Mouse (Mus musculus): Measurements from ENCODE around the gene Opn3. TPM values are rescaled to one million over a fixed set of nuclear protein-coding genes. Genes with fewer than 3 reads are reported as not detected.

Gene Opn3
- 8.5 and 11.3 TPM in 2 replicates for polyA plus RNA-seq (2014; fragmentation: Nextera tagmentation; extraction: Ambion mirVana)

GRCm38 (mm10) chr1:175692246-175692996 lies at the start of gene Opn3, which contains the start of gene Chml:
Gene Opn3 (minus strand): TSS chr1:175692776.
Gene Chml (minus strand): TSS chr1:175692901.
- Histone ChIP-seq H3K36me3 (ENCODE audit: control insufficient read depth, insufficient read depth, low read length) (peaks cover 6% of the 10 kb centered on the region; the same call in 1 of the 2 replicates), H3K27me3 (replicated peaks; ENCODE audit: control insufficient read depth, insufficient read depth, low read length) (no peaks in the 10 kb centered on the region), H3K4me3 (ENCODE audit: low read depth, low read length) (peak within 1 kb of the TSS; percentile 72), H3K9ac (ENCODE audit: low read length) (peak within 1 kb of the TSS; percentile 78), H3K27ac (ENCODE audit: low read depth) (peak within 1 kb of the TSS; percentile 59), H3K4me1 (replicated peaks; ENCODE audit: control insufficient read depth, insufficient read depth, low read length) (peaks cover 8% of the 10 kb centered on the region; the same call in 1 of the 2 replicates), H3K4me2 (ENCODE audit: low read length) (peak within 1 kb of the TSS; percentile 76), H3K9me3 (ENCODE audit: control insufficient read depth, low read length) (no peaks in the 10 kb centered on the region)
- 1% methylated on average over 44 of the region's 73 CpGs for WGBS
- ATAC-seq (replicated peaks; ENCODE audit: low FRiP score, low TSS enrichment, low read depth) (peak; percentile 99), DNase-seq (ENCODE audit: low spot score) (peak; percentile 99)

- 0 out of 2 replicates have a peak, but pooled peaks have one; percentile 47 for ATAC-seq (replicated peaks; ENCODE audit: low FRiP score, low TSS enrichment, low read depth)
- no peak for DNase-seq (ENCODE audit: low spot score)
- no peak overlapping the region for H3K4me3 ChIP-seq (ENCODE audit: low read depth, low read length)
- no peaks in the 10 kb centered on the region for H3K9me3 ChIP-seq (ENCODE audit: control insufficient read depth, low read length)
- no peaks in the 10 kb centered on the region for H3K27me3 ChIP-seq (replicated peaks; ENCODE audit: control insufficient read depth, insufficient read depth, low read length)
- H3K27ac ChIP-seq (ENCODE audit: low read depth), result no peak overlapping the region
- no peak overlapping the region for H3K9ac ChIP-seq (ENCODE audit: low read length)
- no peaks in the 10 kb centered on the region for H3K4me1 ChIP-seq (replicated peaks; ENCODE audit: control insufficient read depth, insufficient read depth, low read length)
- WGBS, result 27% methylated on average over 7 of the region's 7 CpGs
- H3K36me3 ChIP-seq (ENCODE audit: control insufficient read depth, insufficient read depth, low read length), result no peaks in the 10 kb centered on the region
- H3K4me2 ChIP-seq (ENCODE audit: low read length), result no peak overlapping the region
Observed at GRCm38 (mm10) chr1:175725771-175726170, 33.2 kb upstream of the Opn3 start.

DNA sequence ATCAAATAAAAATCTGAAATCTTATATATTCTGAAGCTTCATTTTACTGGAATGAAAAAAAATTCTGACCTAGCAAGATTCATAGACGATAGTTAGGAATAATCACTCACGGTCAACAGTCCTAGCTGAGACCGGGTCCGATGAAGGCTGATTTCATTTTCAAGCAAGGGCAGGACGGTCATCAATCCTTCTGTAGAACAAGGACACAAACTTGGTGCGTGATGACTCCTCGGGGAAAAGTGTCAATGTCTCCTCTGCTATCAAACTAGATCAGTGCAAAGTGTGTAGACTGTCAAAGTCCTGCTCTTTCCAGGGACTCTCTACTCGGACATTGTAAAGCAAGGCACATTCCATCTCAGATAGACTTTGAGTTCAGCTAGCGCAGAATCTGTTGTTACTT lies 24.3 kb upstream of the Opn3 start:
- WGBS, result 91% methylated on average over 9 of the region's 9 CpGs
- Histone ChIP-seq H3K36me3 (ENCODE audit: control insufficient read depth, insufficient read depth, low read length) (no peaks in the 10 kb centered on the region), H3K4me2 (ENCODE audit: low read length) (no peak overlapping the region), H3K4me3 (ENCODE audit: low read depth, low read length) (no peak overlapping the region), H3K27me3 (replicated peaks; ENCODE audit: control insufficient read depth, insufficient read depth, low read length) (no peaks in the 10 kb centered on the region), H3K9me3 (ENCODE audit: control insufficient read depth, low read length) (no peaks in the 10 kb centered on the region), H3K4me1 (replicated peaks; ENCODE audit: control insufficient read depth, insufficient read depth, low read length) (no peaks in the 10 kb centered on the region), H3K27ac (ENCODE audit: low read depth) (no peak overlapping the region), H3K9ac (ENCODE audit: low read length) (no peak overlapping the region)
- DNase-seq (ENCODE audit: low spot score) (no peak), ATAC-seq (replicated peaks; ENCODE audit: low FRiP score, low TSS enrichment, low read depth) (no peak)

GRCm38 (mm10) chr1:175712338-175712909 lies 19.8 kb upstream of the Opn3 start:
- H3K4me2 ChIP-seq (ENCODE audit: low read length), result no peak overlapping the region
- ATAC-seq (replicated peaks; ENCODE audit: low FRiP score, low TSS enrichment, low read depth) (no peak), DNase-seq (ENCODE audit: low spot score) (no peak)
- H3K27ac ChIP-seq (ENCODE audit: low read depth), result no peak overlapping the region
- H3K9me3 ChIP-seq (ENCODE audit: control insufficient read depth, low read length), result no peaks in the 10 kb centered on the region
- 76% methylated on average over 11 of the region's 11 CpGs for WGBS
- H3K9ac ChIP-seq (ENCODE audit: low read length), result no peak overlapping the region
- H3K4me1 ChIP-seq (replicated peaks; ENCODE audit: control insufficient read depth, insufficient read depth, low read length), result no peaks in the 10 kb centered on the region
- no peaks in the 10 kb centered on the region for H3K36me3 ChIP-seq (ENCODE audit: control insufficient read depth, insufficient read depth, low read length)
- no peak overlapping the region for H3K4me3 ChIP-seq (ENCODE audit: low read depth, low read length)
- no peaks in the 10 kb centered on the region for H3K27me3 ChIP-seq (replicated peaks; ENCODE audit: control insufficient read depth, insufficient read depth, low read length)

DNA sequence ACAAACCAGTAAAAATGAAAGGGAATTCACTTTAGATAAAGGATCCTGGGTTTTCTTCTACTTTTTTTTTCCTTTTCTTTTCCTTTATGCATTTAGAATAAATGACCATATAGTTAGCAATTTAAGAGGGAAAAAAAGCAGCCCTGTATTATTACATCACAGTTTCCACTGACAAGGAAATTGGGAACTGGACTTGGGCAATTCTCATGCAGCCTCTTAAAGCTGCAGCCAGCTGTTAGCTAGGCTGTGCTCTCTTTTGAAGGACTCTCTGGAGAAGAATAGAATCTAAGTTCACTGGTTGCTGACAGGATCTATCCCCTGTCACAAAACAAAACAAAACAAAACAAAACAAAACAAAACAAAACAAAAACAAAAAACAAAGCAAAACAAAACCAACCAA lies 15.4 kb upstream of the Opn3 start:
- DNase-seq (ENCODE audit: low spot score), result no peak
- H3K9me3 ChIP-seq (ENCODE audit: control insufficient read depth, low read length), result no peaks in the 10 kb centered on the region
- no peak overlapping the region for H3K4me2 ChIP-seq (ENCODE audit: low read length)
- H3K27ac ChIP-seq (ENCODE audit: low read depth), result no peak overlapping the region
- no peak overlapping the region for H3K4me3 ChIP-seq (ENCODE audit: low read depth, low read length)
- no peaks in the 10 kb centered on the region for H3K4me1 ChIP-seq (replicated peaks; ENCODE audit: control insufficient read depth, insufficient read depth, low read length)
- no peak for ATAC-seq (replicated peaks; ENCODE audit: low FRiP score, low TSS enrichment, low read depth)
- H3K36me3 ChIP-seq (ENCODE audit: control insufficient read depth, insufficient read depth, low read length), result no peaks in the 10 kb centered on the region
- H3K27me3 ChIP-seq (replicated peaks; ENCODE audit: control insufficient read depth, insufficient read depth, low read length), result no peaks in the 10 kb centered on the region
- no peak overlapping the region for H3K9ac ChIP-seq (ENCODE audit: low read length)

- Histone ChIP-seq H3K27ac (ENCODE audit: low read depth) (no peak overlapping the region), H3K4me2 (ENCODE audit: low read length) (no peak overlapping the region), H3K27me3 (replicated peaks; ENCODE audit: control insufficient read depth, insufficient read depth, low read length) (no peaks in the 10 kb centered on the region), H3K36me3 (ENCODE audit: control insufficient read depth, insufficient read depth, low read length) (no peaks in the 10 kb centered on the region), H3K9ac (ENCODE audit: low read length) (no peak overlapping the region), H3K4me1 (replicated peaks; ENCODE audit: control insufficient read depth, insufficient read depth, low read length) (no peaks in the 10 kb centered on the region), H3K9me3 (ENCODE audit: control insufficient read depth, low read length) (no peaks in the 10 kb centered on the region), H3K4me3 (ENCODE audit: low read depth, low read length) (no peak overlapping the region)
- DNase-seq (ENCODE audit: low spot score), result no peak
- ATAC-seq (replicated peaks; ENCODE audit: low FRiP score, low TSS enrichment, low read depth), result no peak
- WGBS, result 73% methylated on average over 5 of the region's 5 CpGs
Observed at GRCm38 (mm10) chr1:175707599-175707998, 15.0 kb upstream of the Opn3 start.

GRCm38 (mm10) chr1:175701145-175701544 lies 8.6 kb upstream of the Opn3 start:
- H3K9ac ChIP-seq (ENCODE audit: low read length), result no peak overlapping the region
- peak; percentile 74; the same call in 1 of the 2 replicates for ATAC-seq (replicated peaks; ENCODE audit: low FRiP score, low TSS enrichment, low read depth)

DNA sequence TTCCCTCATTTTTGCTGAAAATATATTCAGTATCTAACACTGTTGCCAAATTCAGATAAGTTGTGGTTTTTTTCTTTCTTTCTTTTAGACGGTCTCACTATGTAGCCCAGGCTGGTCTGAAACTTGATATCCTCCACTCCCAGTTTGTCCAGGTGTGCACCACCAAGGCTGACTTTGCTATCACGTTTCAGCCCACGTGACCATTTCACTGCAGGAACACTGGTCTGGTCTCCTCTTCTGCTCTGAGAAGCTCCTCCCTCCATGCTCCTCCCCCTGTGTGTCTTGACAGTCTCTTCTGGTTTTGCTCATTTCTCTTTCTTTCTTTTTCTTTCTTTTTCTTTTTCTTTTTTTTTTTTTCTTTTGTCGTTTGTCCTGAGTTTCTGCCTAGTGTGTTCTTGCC lies 7.2 kb upstream of the Opn3 start:
- H3K4me1 ChIP-seq (replicated peaks; ENCODE audit: control insufficient read depth, insufficient read depth, low read length), result no peaks in the 10 kb centered on the region
- no peak overlapping the region for H3K4me2 ChIP-seq (ENCODE audit: low read length)
- 41% methylated on average over 4 of the region's 4 CpGs for WGBS
- ATAC-seq (replicated peaks; ENCODE audit: low FRiP score, low TSS enrichment, low read depth) (no peak), DNase-seq (ENCODE audit: low spot score) (no peak)
- H3K27me3 ChIP-seq (replicated peaks; ENCODE audit: control insufficient read depth, insufficient read depth, low read length), result no peaks in the 10 kb centered on the region
- H3K36me3 ChIP-seq (ENCODE audit: control insufficient read depth, insufficient read depth, low read length), result no peaks in the 10 kb centered on the region
- no peak overlapping the region for H3K4me3 ChIP-seq (ENCODE audit: low read depth, low read length)
- H3K27ac ChIP-seq (ENCODE audit: low read depth), result no peak overlapping the region
- H3K9ac ChIP-seq (ENCODE audit: low read length), result no peak overlapping the region
- no peaks in the 10 kb centered on the region for H3K9me3 ChIP-seq (ENCODE audit: control insufficient read depth, low read length)

More at GRCm38 (mm10) chr1:175701145-175701544, 8.6 kb upstream of the Opn3 start:
- H3K4me3 ChIP-seq (ENCODE audit: low read depth, low read length), result no peak overlapping the region
- no peaks in the 10 kb centered on the region for H3K9me3 ChIP-seq (ENCODE audit: control insufficient read depth, low read length)
- H3K27ac ChIP-seq (ENCODE audit: low read depth), result no peak overlapping the region
- H3K36me3 ChIP-seq (ENCODE audit: control insufficient read depth, insufficient read depth, low read length), result no peaks in the 10 kb centered on the region
- no peaks in the 10 kb centered on the region for H3K4me1 ChIP-seq (replicated peaks; ENCODE audit: control insufficient read depth, insufficient read depth, low read length)
- no peaks in the 10 kb centered on the region for H3K27me3 ChIP-seq (replicated peaks; ENCODE audit: control insufficient read depth, insufficient read depth, low read length)
- WGBS, result 61% methylated on average over 4 of the region's 4 CpGs
- no peak for DNase-seq (ENCODE audit: low spot score)
- H3K4me2 ChIP-seq (ENCODE audit: low read length), result no peak overlapping the region
